Mouse (Mus musculus): Measurements from ENCODE around the gene Brwd3. TPM values are rescaled to one million over a fixed set of nuclear protein-coding genes. Genes with fewer than 3 reads are reported as not detected.

Brwd3 gene
- polyA plus RNA-seq (2012; rRNA removed) = 0.90 and 1.1 TPM in 2 replicates
- 0.87 and 0.96 TPM in 2 replicates for polyA plus RNA-seq (2014; fragmentation: Nextera tagmentation; extraction: Ambion mirVana)

- DNase-seq (ENCODE audit: low read depth in 3 of 3, low spot score in 3 of 3) (peak; percentile 75 to 80 (median 76)), ATAC-seq (ENCODE audit: insufficient read depth) (peak; percentile 91)
- Histone ChIP-seq H3K27ac (peak within 1 kb of the TSS; percentile 77), H3K4me1 (replicated peaks; ENCODE audit: control insufficient read depth in 2 of 2, insufficient read depth in 2 of 2, low read length in 1 of 2) (no peaks in the 10 kb centered on the region; a peak in 1 of 4 replicates), H3K36me3 (replicated peaks; ENCODE audit: control insufficient read depth, insufficient read depth, low read depth) (no peaks in the 10 kb centered on the region), H3K4me2 (ENCODE audit: low read depth) (peak within 1 kb of the TSS; percentile 70), H3K9ac (replicated peaks) (peak within 1 kb of the TSS; percentile 75), H3K27me3 (ENCODE audit: control insufficient read depth, insufficient read depth, low read length) (no peaks in the 10 kb centered on the region), H3K4me3 (ENCODE audit: insufficient read depth in 1 of 2, low read depth in 2 of 2, low read length in 2 of 2) (peak within 1 kb of the TSS; percentile 67 to 96), H3K9me3 (ENCODE audit: control insufficient read depth, low read length) (no peaks in the 10 kb centered on the region)
- 14% methylated on average over 35 of the region's 39 CpGs for WGBS (ENCODE audit: insufficient replicate concordance)
- TF ChIP-seq EP300 (IDR thresholded peaks at IDR 0.05; ENCODE audit: low read depth) (no peak), CTCF (IDR thresholded peaks at IDR 0.05; ENCODE audit: low read depth) (peak; percentile 68)
Measured at GRCm38 (mm10) chrX:108834090-108834774, at the start of gene Brwd3. Gene Brwd3, minus strand, starts transcription at chrX:108834372.

GRCm38 (mm10) chrX:108862632-108863031 lies 28.5 kb upstream of the Brwd3 start:
- H3K9ac ChIP-seq (replicated peaks) = no peak overlapping the region
- H3K4me3 ChIP-seq (ENCODE audit: insufficient read depth in 1 of 2, low read depth in 2 of 2, low read length in 2 of 2) = no peak overlapping the region
- TF ChIP-seq CTCF (IDR thresholded peaks at IDR 0.05; ENCODE audit: low read depth) = no peak
- no peak for TF ChIP-seq EP300 (IDR thresholded peaks at IDR 0.05; ENCODE audit: low read depth)
- 72% methylated on average over 4 of the region's 4 CpGs for WGBS (ENCODE audit: insufficient replicate concordance)
- H3K36me3 ChIP-seq (replicated peaks; ENCODE audit: control insufficient read depth, insufficient read depth, low read depth) = no peaks in the 10 kb centered on the region
- no peaks in the 10 kb centered on the region for H3K27me3 ChIP-seq (ENCODE audit: control insufficient read depth, insufficient read depth, low read length)
- no peak overlapping the region for H3K27ac ChIP-seq
- ATAC-seq (ENCODE audit: insufficient read depth) (no peak), DNase-seq (ENCODE audit: low read depth in 3 of 3, low spot score in 3 of 3) (no peak)
- no peak overlapping the region for H3K4me2 ChIP-seq (ENCODE audit: low read depth)
- no peaks in the 10 kb centered on the region for H3K4me1 ChIP-seq (replicated peaks; ENCODE audit: control insufficient read depth in 2 of 2, insufficient read depth in 2 of 2, low read length in 1 of 2)
- H3K9me3 ChIP-seq (ENCODE audit: control insufficient read depth, low read length) = no peaks in the 10 kb centered on the region

GRCm38 (mm10) chrX:108842705-108843104 lies 8.5 kb upstream of the Brwd3 start:
- TF ChIP-seq EP300 (IDR thresholded peaks at IDR 0.05; ENCODE audit: low read depth) (no peak), CTCF (IDR thresholded peaks at IDR 0.05; ENCODE audit: low read depth) (no peak)
- WGBS (ENCODE audit: insufficient replicate concordance) = 81% methylated on average over 2 of the region's 2 CpGs
- Histone ChIP-seq H3K4me3 (ENCODE audit: insufficient read depth in 1 of 2, low read depth in 2 of 2, low read length in 2 of 2) (no peak overlapping the region), H3K27ac (no peak overlapping the region), H3K4me1 (replicated peaks; ENCODE audit: control insufficient read depth in 2 of 2, insufficient read depth in 2 of 2, low read length in 1 of 2) (no peaks in the 10 kb centered on the region), H3K4me2 (ENCODE audit: low read depth) (no peak overlapping the region), H3K9ac (replicated peaks) (no peak overlapping the region), H3K9me3 (ENCODE audit: control insufficient read depth, low read length) (no peaks in the 10 kb centered on the region), H3K36me3 (replicated peaks; ENCODE audit: control insufficient read depth, insufficient read depth, low read depth) (no peaks in the 10 kb centered on the region), H3K27me3 (ENCODE audit: control insufficient read depth, insufficient read depth, low read length) (no peaks in the 10 kb centered on the region)
- no peak for ATAC-seq (ENCODE audit: insufficient read depth)
- no peak for DNase-seq (ENCODE audit: low read depth in 3 of 3, low spot score in 3 of 3)

- Histone ChIP-seq H3K4me2 (ENCODE audit: low read depth) (no peak overlapping the region), H3K9me3 (ENCODE audit: control insufficient read depth, low read length) (no peaks in the 10 kb centered on the region), H3K9ac (replicated peaks) (no peak overlapping the region), H3K36me3 (replicated peaks; ENCODE audit: control insufficient read depth, insufficient read depth, low read depth) (no peaks in the 10 kb centered on the region), H3K4me3 (ENCODE audit: insufficient read depth in 1 of 2, low read depth in 2 of 2, low read length in 2 of 2) (no peak overlapping the region), H3K4me1 (replicated peaks; ENCODE audit: control insufficient read depth in 2 of 2, insufficient read depth in 2 of 2, low read length in 1 of 2) (no peaks in the 10 kb centered on the region; a peak in 1 of 4 replicates), H3K27me3 (ENCODE audit: control insufficient read depth, insufficient read depth, low read length) (no peaks in the 10 kb centered on the region), H3K27ac (no peak overlapping the region)
- ATAC-seq (ENCODE audit: insufficient read depth) (no peak), DNase-seq (ENCODE audit: low read depth in 3 of 3, low spot score in 3 of 3) (peak; percentile 24 to 49 (median 31))
- WGBS (ENCODE audit: insufficient replicate concordance) = 39% methylated on average over 2 of the region's 2 CpGs
- TF ChIP-seq CTCF (IDR thresholded peaks at IDR 0.05; ENCODE audit: low read depth) (no peak), EP300 (IDR thresholded peaks at IDR 0.05; ENCODE audit: low read depth) (peak; percentile 30)
Measured at GRCm38 (mm10) chrX:108836416-108836815, 2.2 kb upstream of the Brwd3 start.

- Histone ChIP-seq H3K27me3 (ENCODE audit: control insufficient read depth, insufficient read depth, low read length) (no peaks in the 10 kb centered on the region), H3K9ac (replicated peaks) (peak overlapping the region; percentile 68), H3K27ac (peak overlapping the region; percentile 77; the same call in 1 of the 2 replicates), H3K4me1 (replicated peaks; ENCODE audit: control insufficient read depth in 2 of 2, insufficient read depth in 2 of 2, low read length in 1 of 2) (no peaks in the 10 kb centered on the region; a peak in 1 of 4 replicates), H3K4me2 (ENCODE audit: low read depth) (peak overlapping the region; percentile 70), H3K36me3 (replicated peaks; ENCODE audit: control insufficient read depth, insufficient read depth, low read depth) (no peaks in the 10 kb centered on the region), H3K4me3 (ENCODE audit: insufficient read depth in 1 of 2, low read depth in 2 of 2, low read length in 2 of 2) (peak overlapping the region; percentile 60 to 96), H3K9me3 (ENCODE audit: control insufficient read depth, low read length) (no peaks in the 10 kb centered on the region)
- ATAC-seq (ENCODE audit: insufficient read depth) (no peak), DNase-seq (ENCODE audit: low read depth in 3 of 3, low spot score in 3 of 3) (no peak)
- WGBS (ENCODE audit: insufficient replicate concordance) = 31% methylated on average over 5 of the region's 5 CpGs
- TF ChIP-seq CTCF (IDR thresholded peaks at IDR 0.05; ENCODE audit: low read depth) (no peak), EP300 (IDR thresholded peaks at IDR 0.05; ENCODE audit: low read depth) (no peak)
Measured at GRCm38 (mm10) chrX:108835233-108835632, 1.1 kb upstream of the Brwd3 start.

All from liver, embryonic 14.5 days (tissue).